Mouse (Mus musculus): Measurements from ENCODE around the gene Gng8.

Gene Gng8

DNA sequence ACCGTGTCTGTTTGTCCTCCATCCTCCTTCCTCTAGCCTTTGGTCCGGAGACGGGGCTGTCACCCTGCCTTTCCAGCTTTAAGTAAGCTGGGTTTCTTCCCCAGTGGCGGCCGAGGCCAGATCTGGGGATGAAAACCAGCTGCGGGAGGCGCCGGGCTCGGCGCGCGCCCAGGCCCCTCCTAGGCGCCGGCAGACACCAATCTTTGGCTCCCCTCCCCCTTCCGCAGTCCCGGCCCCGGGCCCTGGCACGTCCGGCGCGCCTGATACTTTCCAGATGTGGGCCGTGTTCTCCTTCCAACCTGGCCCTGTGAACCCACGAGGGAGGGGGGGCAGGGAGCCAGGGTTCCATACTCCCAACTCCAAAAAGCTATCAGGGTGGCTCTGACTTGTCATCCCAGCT lies 642 bp upstream of the Gng8 start:
- TF ChIP-seq GATA4 (IDR thresholded peaks at IDR 0.05; ENCODE audit: insufficient replicate concordance, low read length), result peak; percentile 46; the same call in 1 of the 2 replicates

DNA sequence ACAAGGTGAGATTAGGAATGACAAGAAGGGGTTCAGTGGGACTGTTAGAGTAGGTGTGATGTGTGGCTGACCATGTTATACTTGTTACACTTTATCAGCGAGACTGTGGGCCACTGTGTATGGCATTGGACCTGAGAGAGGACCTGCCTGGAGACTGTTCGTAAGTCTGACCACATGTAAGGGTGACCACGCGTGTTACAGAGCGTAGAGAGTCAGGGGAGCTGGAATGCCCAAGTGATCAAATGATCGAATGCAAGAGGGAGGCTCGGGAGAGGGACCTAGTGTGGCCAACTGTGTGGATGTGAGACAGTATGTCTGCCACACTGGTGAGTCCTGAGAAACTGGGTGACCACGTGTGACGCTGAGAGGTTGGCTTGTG lies 755 bp downstream of the Gng8 start:
- no peak for TF ChIP-seq GATA4 (IDR thresholded peaks at IDR 0.05; ENCODE audit: insufficient replicate concordance, low read length)

DNA sequence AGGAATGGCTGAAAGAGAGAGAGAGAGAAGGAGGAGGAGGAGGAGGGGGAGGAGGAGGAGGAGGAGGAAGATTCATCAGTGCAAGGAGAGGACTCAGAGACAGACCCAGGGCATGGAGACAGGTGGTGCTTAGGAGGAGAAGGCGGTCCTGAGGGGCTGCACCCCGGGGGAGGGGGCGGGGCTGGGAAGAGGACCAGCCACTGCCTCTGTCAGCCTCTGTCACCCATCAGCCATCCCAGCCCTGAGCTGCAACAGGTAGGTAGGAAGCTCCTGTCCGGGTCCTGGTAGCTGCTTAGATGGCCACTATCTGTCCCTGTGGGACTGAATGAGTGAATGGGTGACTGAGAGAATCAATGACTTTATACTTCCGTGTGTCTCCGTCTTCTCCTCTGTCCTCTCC lies 2.0 kb downstream of the Gng8 start:
- TF ChIP-seq GATA4 (IDR thresholded peaks at IDR 0.05; ENCODE audit: insufficient replicate concordance, low read length), result no peak

DNA sequence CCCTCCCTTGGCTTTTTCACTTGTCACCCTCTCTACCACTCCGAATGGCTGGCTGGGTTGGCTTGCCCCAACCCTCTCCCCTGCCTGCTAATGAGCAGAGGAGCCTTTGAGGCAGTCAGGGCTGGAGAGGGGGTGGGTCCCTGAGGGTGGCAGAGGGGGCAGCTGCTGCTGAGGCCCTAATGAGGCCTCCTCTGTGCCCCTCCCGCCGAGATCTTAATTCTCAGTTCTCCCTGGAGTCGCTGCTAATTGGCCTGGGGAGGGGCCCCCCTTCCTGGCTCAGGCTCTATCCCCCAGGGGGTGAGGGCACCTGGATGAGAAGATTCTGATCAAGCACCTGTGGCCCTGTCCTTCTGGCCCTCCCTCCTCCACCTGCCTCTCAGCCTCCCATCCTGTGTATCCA lies 2.7 kb downstream of the Gng8 start:
- TF ChIP-seq GATA4 (IDR thresholded peaks at IDR 0.05; ENCODE audit: insufficient replicate concordance, low read length), result no peak

DNA sequence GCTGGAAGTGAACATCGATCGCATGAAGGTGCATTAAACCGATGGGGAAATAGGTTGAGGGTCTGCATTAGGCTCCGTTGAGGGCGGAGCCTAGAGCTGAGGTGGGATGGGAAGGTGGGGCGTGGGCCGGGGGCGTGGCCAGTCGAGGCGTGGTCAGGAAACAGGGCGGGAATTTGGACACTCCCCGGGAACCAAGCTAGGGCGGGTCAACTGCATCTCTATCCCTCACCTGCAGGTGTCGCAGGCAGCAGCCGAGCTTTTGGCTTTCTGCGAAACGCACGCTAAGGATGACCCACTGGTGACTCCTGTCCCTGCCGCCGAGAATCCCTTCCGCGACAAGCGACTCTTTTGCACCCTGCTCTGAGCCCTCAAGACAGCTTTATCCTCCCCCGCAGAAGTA lies 3.4 kb downstream of the Gng8 start:
- no peak for TF ChIP-seq GATA4 (IDR thresholded peaks at IDR 0.05; ENCODE audit: insufficient replicate concordance, low read length)

DNA sequence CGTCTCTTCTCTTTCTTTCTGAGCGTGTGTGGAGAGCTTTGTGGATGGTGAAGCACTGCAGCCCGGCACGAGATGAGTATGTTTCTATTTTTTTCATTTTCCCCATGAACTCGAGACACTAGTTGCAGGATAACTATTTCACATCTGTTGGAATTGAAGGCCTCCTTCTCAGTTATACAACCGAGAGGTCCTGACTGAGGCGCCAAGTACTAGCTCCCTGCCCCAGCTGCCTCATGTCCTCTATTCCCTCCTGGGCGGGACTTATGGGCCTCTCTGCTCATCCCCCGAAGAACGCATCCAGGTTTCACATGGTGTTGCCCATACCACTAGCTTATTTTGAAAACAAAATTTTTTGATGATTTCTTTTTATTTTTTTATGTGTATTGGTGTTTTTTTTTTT lies 3.9 kb downstream of the Gng8 start:
- TF ChIP-seq GATA4 (IDR thresholded peaks at IDR 0.05; ENCODE audit: insufficient replicate concordance, low read length), result no peak

DNA sequence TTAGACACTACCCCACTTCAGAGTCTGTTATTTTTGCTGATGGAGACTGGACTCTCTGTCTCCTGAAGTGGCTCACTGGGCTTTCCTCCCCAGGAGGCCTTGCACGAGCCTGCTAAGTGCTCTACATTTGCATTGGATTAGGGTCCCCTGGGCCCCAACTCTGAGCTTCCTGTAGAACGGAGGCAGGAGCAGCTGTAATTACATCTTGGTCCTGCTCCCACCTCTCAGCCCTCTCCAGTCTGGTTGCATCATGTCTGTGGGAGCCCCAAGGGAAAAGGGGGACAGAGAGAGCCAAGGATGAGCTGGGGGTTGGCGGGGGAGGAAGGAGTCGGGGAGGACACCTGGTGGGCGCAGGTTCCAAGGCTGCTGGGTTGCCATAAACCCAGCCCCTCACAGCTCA lies 8.9 kb downstream of the Gng8 start:
- TF ChIP-seq GATA4 (IDR thresholded peaks at IDR 0.05; ENCODE audit: insufficient replicate concordance, low read length), result no peak

DNA sequence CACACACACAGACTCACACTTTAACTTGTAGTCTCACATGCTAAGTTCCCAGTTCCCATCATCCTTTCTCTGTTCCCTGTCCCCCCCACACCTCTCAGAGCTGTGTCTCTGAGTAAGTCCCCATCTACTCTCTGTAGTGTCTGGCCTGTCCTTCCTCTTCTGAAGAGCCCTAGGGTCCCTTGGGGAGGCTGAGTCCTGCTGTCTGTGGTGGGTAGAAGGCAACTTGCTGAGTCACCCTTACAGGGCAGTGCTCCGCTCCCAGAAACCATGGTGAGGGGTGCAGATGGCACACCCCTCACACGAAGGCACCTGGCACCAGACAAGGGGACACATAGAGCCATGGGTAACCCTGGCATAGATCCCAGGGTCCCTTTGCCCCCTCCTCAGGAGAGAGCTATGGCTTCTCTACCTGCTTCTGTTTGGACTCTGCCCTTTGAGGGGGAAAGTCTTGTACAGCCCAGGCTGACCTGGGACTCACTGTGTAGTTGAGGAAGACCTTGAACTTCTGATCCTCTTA lies 11.9 kb downstream of the Gng8 start:
- no peak for TF ChIP-seq GATA4 (IDR thresholded peaks at IDR 0.05; ENCODE audit: insufficient replicate concordance, low read length)

DNA sequence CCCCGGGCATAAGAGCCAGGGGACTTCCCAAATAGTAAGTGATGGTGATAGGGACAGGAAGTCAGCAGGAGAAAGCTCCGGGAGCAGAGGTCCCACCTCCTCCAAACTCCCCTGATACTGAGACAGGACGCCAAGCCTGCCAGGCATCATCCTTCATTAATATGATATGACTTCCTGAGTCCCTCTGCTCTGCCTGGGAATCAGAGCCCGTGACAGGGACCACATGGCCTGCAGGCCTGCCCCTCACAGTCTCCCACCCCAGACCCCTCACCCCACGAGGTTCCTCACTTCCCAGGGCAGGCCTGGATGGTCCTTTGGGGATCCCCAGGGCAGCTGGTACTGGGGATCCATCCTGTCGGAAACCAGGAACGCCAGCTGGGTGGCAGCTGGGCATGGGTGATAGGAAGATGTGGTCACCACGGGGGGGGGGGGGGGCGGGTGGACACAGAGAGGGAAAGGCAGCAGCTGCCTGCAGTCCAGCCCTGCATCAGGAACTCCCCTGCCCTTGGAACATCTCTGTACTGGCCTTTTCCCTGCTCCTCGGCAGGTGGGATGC lies 12.6 kb downstream of the Gng8 start:
- no peak; the same call in 1 of the 2 replicates for TF ChIP-seq GATA4 (IDR thresholded peaks at IDR 0.05; ENCODE audit: insufficient replicate concordance, low read length)

DNA sequence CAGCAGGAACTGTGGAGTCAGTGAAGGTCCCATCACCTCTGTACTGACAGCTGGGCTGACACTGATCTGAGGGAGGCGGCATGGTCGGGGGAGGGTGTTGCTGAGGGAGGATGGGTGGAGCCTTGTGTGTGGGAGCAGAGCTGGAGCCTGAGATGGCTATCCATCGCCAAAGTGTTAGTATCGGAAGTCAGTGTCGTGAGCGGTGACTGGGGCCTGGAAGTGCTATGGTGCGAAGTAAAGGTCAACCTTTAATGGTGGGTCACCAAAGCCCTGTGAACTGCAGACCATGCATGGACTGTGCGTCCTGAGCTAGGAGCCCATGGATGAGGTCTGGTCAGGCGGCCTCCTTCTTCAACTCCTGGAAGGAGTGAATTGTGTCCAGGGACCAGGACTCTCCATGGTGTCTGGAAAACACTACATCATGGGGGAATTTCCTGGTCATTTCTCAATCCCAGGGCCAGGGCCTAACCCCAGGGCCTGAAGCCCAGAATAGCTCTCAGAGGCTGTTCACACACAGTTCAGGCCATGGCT lies 14.0 kb downstream of the Gng8 start:
- no peak for TF ChIP-seq GATA4 (IDR thresholded peaks at IDR 0.05; ENCODE audit: insufficient replicate concordance, low read length)

DNA sequence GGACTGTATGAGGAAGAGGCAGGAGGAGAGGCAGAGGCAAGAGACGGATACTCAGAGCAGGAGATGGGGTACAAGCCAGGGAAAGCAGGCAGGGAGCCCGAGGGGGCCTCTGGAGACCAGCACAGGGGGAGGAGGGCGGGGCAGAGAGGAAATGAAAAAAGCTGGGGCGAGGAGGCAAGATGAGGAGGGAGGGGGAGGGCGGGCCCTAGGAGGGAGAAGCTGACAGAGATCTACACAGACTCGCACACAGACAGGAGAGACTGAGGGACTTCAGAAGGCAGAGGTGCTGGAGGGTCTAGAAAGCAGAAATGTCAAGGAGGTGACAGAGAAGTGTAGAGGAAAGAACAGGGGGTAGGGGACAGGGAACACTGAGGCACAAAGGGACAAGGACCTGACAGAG lies 14.7 kb downstream of the Gng8 start, which contains the start of gene Ptgir:
Gene Ptgir (plus strand): TSS at position 210 of the 400 bp plus-strand sequence.
- TF ChIP-seq GATA4 (IDR thresholded peaks at IDR 0.05; ENCODE audit: insufficient replicate concordance, low read length), result no peak

DNA sequence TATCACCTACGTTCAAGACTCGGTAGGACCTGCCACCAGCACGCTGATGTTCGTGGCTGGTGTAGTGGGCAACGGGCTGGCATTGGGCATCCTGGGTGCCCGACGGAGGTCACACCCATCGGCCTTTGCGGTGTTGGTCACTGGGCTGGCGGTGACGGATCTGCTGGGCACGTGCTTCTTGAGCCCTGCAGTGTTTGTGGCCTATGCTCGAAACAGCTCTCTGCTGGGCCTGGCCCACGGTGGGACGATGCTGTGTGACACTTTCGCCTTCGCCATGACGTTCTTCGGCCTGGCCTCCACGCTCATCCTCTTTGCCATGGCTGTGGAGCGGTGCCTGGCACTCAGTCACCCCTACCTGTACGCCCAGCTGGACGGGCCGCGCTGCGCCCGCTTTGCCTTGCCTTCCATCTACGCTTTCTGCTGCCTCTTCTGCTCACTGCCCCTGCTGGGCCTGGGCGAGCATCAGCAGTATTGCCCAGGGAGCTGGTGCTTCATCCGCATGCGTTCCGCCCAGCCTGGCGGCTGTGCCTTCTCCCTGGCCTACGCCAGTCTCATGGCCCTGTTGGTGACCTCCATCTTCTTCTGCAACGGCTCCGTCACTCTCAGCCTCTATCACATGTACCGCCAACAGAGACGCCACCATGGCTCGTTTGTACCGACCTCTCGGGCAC lies 15.4 kb downstream of the Gng8 start:
- TF ChIP-seq GATA4 (IDR thresholded peaks at IDR 0.05; ENCODE audit: insufficient replicate concordance, low read length), result no peak

DNA sequence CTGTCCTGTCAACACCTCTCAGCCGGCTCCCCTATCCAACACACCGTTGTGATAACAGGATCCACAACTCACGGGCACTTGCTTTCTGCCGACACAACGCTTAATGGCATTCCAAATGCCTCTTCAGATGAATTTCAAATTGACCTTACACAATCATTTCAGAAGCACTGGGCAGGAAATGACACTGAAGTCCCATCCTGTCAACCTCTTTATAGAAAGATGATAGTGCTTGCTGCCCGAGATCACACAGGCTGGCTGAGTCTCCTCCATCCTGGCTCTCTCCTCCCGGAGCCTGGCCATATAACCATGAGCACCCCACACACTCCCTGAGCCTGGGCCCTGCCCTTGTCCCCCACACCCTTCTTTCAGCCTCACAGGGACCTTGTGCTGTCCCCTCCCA lies 16.3 kb downstream of the Gng8 start:
- no peak for TF ChIP-seq GATA4 (IDR thresholded peaks at IDR 0.05; ENCODE audit: insufficient replicate concordance, low read length)

DNA sequence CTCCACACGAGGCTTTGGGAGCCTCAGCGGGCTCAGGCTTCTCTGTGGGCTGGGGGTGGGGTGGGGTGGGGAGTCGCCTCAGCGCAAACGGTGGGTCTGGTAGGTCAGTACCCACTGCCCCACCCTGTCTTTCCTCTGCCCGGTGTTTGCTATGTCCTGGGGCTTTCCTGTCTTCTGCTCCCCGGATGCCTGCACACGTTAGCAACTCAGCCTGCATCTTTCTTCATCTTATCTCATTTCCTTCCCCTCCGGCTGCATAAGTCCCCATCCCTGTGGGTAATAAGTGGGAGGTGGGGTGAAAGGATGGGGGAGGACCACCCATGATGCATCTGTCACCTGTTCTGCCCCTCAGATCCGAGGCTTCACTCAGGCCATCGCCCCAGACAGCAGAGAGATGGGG lies 16.8 kb downstream of the Gng8 start:
- no peak for TF ChIP-seq GATA4 (IDR thresholded peaks at IDR 0.05; ENCODE audit: insufficient replicate concordance, low read length)

DNA sequence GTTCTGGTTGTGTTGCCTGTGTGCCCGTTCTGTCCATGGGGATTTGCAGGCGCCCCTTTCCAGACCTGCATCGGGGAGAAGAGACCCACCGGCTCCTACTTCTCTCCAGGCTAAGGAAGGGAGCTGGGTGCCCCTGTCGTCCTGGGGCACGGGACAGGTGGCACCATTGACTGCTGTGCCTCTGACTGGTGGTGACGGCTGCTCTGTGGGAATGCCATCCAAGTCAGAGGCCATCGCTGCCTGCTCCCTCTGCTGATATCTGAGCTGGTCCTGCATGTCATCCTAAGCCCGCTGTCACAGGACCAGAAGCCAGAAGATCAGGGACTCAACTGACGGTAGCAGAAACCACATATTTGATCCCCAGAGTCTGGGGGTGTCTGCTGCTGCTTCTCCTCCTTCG lies 17.3 kb downstream of the Gng8 start:
- no peak for TF ChIP-seq GATA4 (IDR thresholded peaks at IDR 0.05; ENCODE audit: insufficient replicate concordance, low read length)

DNA sequence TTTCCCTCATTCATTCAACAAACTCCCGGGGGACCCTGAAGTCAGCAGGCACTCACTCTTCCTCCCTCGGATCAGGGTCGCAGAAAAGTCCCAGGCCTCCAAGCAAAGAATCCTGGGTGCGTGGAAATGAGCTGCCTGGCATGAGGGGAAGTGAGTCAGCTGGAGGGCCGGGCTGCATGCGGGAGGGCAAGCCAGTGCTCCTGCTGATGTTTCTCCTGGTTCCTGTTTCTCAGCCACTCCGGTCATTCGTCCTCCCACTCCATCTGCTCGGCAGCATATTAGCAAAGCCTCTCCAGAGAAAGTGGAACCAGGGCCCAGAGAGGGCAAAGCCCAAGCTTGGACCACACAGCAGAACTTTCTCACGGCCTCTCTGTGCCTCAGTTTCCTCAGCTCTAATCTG lies 18.3 kb downstream of the Gng8 start:
- TF ChIP-seq GATA4 (IDR thresholded peaks at IDR 0.05; ENCODE audit: insufficient replicate concordance, low read length), result no peak

DNA sequence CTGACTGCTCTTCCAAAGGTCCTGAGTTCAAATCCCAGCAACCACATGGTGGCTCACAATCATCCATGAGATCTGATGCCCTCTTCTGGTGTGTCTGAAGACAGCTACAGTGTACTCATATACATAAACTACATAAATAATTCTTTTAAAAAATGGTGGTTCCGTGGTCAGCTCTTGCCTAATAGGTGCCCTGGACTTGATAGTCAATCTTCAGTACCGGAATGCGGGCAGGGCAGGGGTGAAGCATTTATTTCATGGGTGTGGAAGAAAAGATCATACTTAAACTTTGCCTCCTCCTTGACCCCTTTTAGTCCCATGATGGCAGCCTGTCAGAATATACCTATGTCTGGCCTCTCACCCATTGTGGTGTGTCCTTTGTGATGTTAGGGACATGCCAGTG lies 20.3 kb downstream of the Gng8 start:
- TF ChIP-seq GATA4 (IDR thresholded peaks at IDR 0.05; ENCODE audit: insufficient replicate concordance, low read length), result no peak
